Mouse (Mus musculus): ENCODE data around the gene Psip1.
"Not testable (repeated sequence)": the region's sequence is repeated elsewhere in the genome, so short reads cannot be mapped to it uniquely, and the experiment has no call there.

Gene Psip1

GRCm38 (mm10) chr4:83486117-83486901 lies at the start of gene Psip1:
TSS of gene Psip1 (minus strand) at chr4:83486459.
- DNase-seq (ENCODE audit: low read depth in 1 of 2, low spot score in 2 of 2) = peak; percentile 55 to 76

- DNase-seq (ENCODE audit: low read depth in 1 of 2, low spot score in 2 of 2) = no peak
Measured at GRCm38 (mm10) chr4:83534024-83534423, 47.8 kb upstream of the Psip1 start.

GRCm38 (mm10) chr4:83533168-83533911 lies 47.1 kb upstream of the Psip1 start:
- no peak for DNase-seq (ENCODE audit: low read depth in 1 of 2, low spot score in 2 of 2)

- DNase-seq (ENCODE audit: low read depth in 1 of 2, low spot score in 2 of 2) = not testable (repeated sequence)
Measured at GRCm38 (mm10) chr4:83530060-83530459, 43.8 kb upstream of the Psip1 start.

- DNase-seq (ENCODE audit: low read depth in 1 of 2, low spot score in 2 of 2) = peak in 1 of 2 experiments; percentile 15
Measured at GRCm38 (mm10) chr4:83527921-83528320, 41.7 kb upstream of the Psip1 start.

- no peak for DNase-seq (ENCODE audit: low read depth in 1 of 2, low spot score in 2 of 2)
Measured at GRCm38 (mm10) chr4:83526988-83527334, 40.7 kb upstream of the Psip1 start.

- DNase-seq (ENCODE audit: low read depth in 1 of 2, low spot score in 2 of 2) = no peak
Measured at GRCm38 (mm10) chr4:83526270-83526987, 40.2 kb upstream of the Psip1 start.

GRCm38 (mm10) chr4:83525690-83526055 lies 39.4 kb upstream of the Psip1 start:
- DNase-seq (ENCODE audit: low read depth in 1 of 2, low spot score in 2 of 2) = no peak

- DNase-seq (ENCODE audit: low read depth in 1 of 2, low spot score in 2 of 2) = peak; percentile 81 to 90
Measured at GRCm38 (mm10) chr4:83524843-83525689, 38.8 kb upstream of the Psip1 start, which contains the start of gene Ccdc171. TSS of gene Ccdc171 (plus strand) at chr4:83525545.

GRCm38 (mm10) chr4:83524456-83524842 lies 38.2 kb upstream of the Psip1 start:
- DNase-seq (ENCODE audit: low read depth in 1 of 2, low spot score in 2 of 2) = no peak

- no peak for DNase-seq (ENCODE audit: low read depth in 1 of 2, low spot score in 2 of 2)
Measured at GRCm38 (mm10) chr4:83522066-83522465, 35.8 kb upstream of the Psip1 start.

- no peak for DNase-seq (ENCODE audit: low read depth in 1 of 2, low spot score in 2 of 2)
Measured at GRCm38 (mm10) chr4:83520308-83520707, 34.0 kb upstream of the Psip1 start.

GRCm38 (mm10) chr4:83519807-83520206 lies 33.5 kb upstream of the Psip1 start:
- no peak for DNase-seq (ENCODE audit: low read depth in 1 of 2, low spot score in 2 of 2)

GRCm38 (mm10) chr4:83519148-83519547 lies 32.9 kb upstream of the Psip1 start:
- no peak for DNase-seq (ENCODE audit: low read depth in 1 of 2, low spot score in 2 of 2)

- DNase-seq (ENCODE audit: low read depth in 1 of 2, low spot score in 2 of 2) = not testable (repeated sequence)
Measured at GRCm38 (mm10) chr4:83516144-83516543, 29.9 kb upstream of the Psip1 start.

- DNase-seq (ENCODE audit: low read depth in 1 of 2, low spot score in 2 of 2) = no peak
Measured at GRCm38 (mm10) chr4:83514976-83515669, 28.9 kb upstream of the Psip1 start.

- no peak for DNase-seq (ENCODE audit: low read depth in 1 of 2, low spot score in 2 of 2)
Measured at GRCm38 (mm10) chr4:83514183-83514582, 27.9 kb upstream of the Psip1 start.

GRCm38 (mm10) chr4:83512644-83513043 lies 26.4 kb upstream of the Psip1 start:
- no peak for DNase-seq (ENCODE audit: low read depth in 1 of 2, low spot score in 2 of 2)

- no peak for DNase-seq (ENCODE audit: low read depth in 1 of 2, low spot score in 2 of 2)
Measured at GRCm38 (mm10) chr4:83512217-83512616, 26.0 kb upstream of the Psip1 start.

- no peak for DNase-seq (ENCODE audit: low read depth in 1 of 2, low spot score in 2 of 2)
Measured at GRCm38 (mm10) chr4:83511083-83511482, 24.8 kb upstream of the Psip1 start.
